Mouse (Mus musculus) kidney, embryonic 15.5 days (tissue): Measurements from ENCODE around the gene Itga11. TPM values are rescaled to one million over a fixed set of nuclear protein-coding genes. Genes with fewer than 3 reads are reported as not detected.

Source experiments
- ATAC-seq: fragments of 200-750 bp; cut with Nextera tagmentation; replicated peaks from 2 replicates; pipeline ENCODE4 v1.8.0; 2017; ENCODE audit warnings: moderate TSS enrichment; ENCODE audit not compliant: low FRiP score
- H3K27ac ChIP-seq: fragments of 300-500 bp; sonication (generic); 2 replicates; pipeline ENCODE4 v1.5.1; 2015; ENCODE audit warnings: mild to moderate bottlenecking, inconsistent platforms
- H3K27me3 ChIP-seq: fragments of 300-500 bp; sonication (generic); 2 replicates; pipeline ENCODE4 v1.6.1; 2015; ENCODE audit warnings: inconsistent platforms
- H3K36me3 ChIP-seq: fragments of 300-500 bp; sonication (generic); 2 replicates; pipeline ENCODE4 v1.6.1; 2015; ENCODE audit warnings: inconsistent platforms
- H3K4me1 ChIP-seq: fragments of 300-500 bp; sonication (generic); 2 replicates; pipeline ENCODE4 v1.6.1; 2015; ENCODE audit warnings: inconsistent platforms
- H3K4me2 ChIP-seq: fragments of 300-500 bp; sonication (generic); 2 replicates; pipeline ENCODE4 v1.6.1; 2015; ENCODE audit warnings: moderate library complexity, mild to moderate bottlenecking, inconsistent platforms
- H3K4me3 ChIP-seq: fragments of 300-500 bp; sonication (generic); replicated peaks from 2 replicates; pipeline ENCODE4 v1.5.1; 2015; ENCODE audit warnings: mild to moderate bottlenecking, inconsistent platforms
- H3K9ac ChIP-seq: fragments of 300-500 bp; sonication (generic); 2 replicates; pipeline ENCODE4 v1.6.1; 2015; ENCODE audit warnings: mild to moderate bottlenecking, inconsistent platforms
- H3K9me3 ChIP-seq: fragments of 300-500 bp; sonication (generic); replicated peaks from 2 replicates; pipeline ENCODE4 v1.6.1; 2016; ENCODE audit warnings: inconsistent platforms
- WGBS: fragments of 180-500 bp; shearing (Covaris S2); methylation state at CpG from one replicate; pipeline ENCODE4 v1.1.7; 2015; ENCODE audit warnings: mixed read lengths; 5-methylcytosine and 5-hydroxymethylcytosine counted together
- polyA plus RNA-seq: library from polyadenylated mRNA; unstranded; fragments of >200 nt; fragmentation: Nextera tagmentation; extraction: Ambion mirVana; gene quantifications from 2 replicates; pipeline ENCODE4 v1.2.1, GENCODE M21; 2015

The Itga11 gene
- polyA plus RNA-seq, 1 experiment from 2014 or later, result 1.2 TPM

- H3K27ac ChIP-seq, result no peak overlapping the region
- 0 out of 2 replicates have a peak, but pooled peaks cover 6% of the 10 kb centered on the region for H3K4me1 ChIP-seq
- H3K9me3 ChIP-seq, result no peaks in the 10 kb centered on the region
- no peak overlapping the region for H3K4me3 ChIP-seq
- no peaks in the 10 kb centered on the region for H3K36me3 ChIP-seq
- ATAC-seq, result no peak
- no peaks in the 10 kb centered on the region for H3K27me3 ChIP-seq
- H3K4me2 ChIP-seq, result no peak overlapping the region
- no peak overlapping the region for H3K9ac ChIP-seq
- WGBS, result 88% methylated on average over 5 of the region's 5 CpGs
Measured at GRCm38 (mm10) chr9:62694054-62694453, 16.4 kb downstream of the Itga11 start.

GRCm38 (mm10) chr9:62695210-62695609, 17.6 kb downstream of the Itga11 start:
- no peaks in the 10 kb centered on the region for H3K36me3 ChIP-seq
- H3K9me3 ChIP-seq, result no peaks in the 10 kb centered on the region
- H3K9ac ChIP-seq, result no peak overlapping the region
- 0 out of 2 replicates have a peak, but pooled peaks cover 6% of the 10 kb centered on the region for H3K4me1 ChIP-seq
- H3K27me3 ChIP-seq, result no peaks in the 10 kb centered on the region
- no peak overlapping the region for H3K4me2 ChIP-seq
- H3K27ac ChIP-seq, result no peak overlapping the region
- 78% methylated on average over 9 of the region's 9 CpGs for WGBS
- no peak overlapping the region for H3K4me3 ChIP-seq
- ATAC-seq, result no peak

- H3K9ac ChIP-seq, result no peak overlapping the region
- no peak overlapping the region for H3K4me3 ChIP-seq
- no peak overlapping the region for H3K27ac ChIP-seq
- 86% methylated on average over 4 of the region's 4 CpGs for WGBS
- H3K27me3 ChIP-seq, result no peaks in the 10 kb centered on the region
- 0 out of 2 replicates have a peak, but pooled peaks cover 6% of the 10 kb centered on the region for H3K4me1 ChIP-seq
- H3K9me3 ChIP-seq, result no peaks in the 10 kb centered on the region
- ATAC-seq, result no peak
- no peaks in the 10 kb centered on the region for H3K36me3 ChIP-seq
- H3K4me2 ChIP-seq, result no peak overlapping the region
Measured at GRCm38 (mm10) chr9:62696799-62697198, 19.2 kb downstream of the Itga11 start.

- no peak for ATAC-seq
Measured at GRCm38 (mm10) chr9:62707267-62707666, 29.6 kb downstream of the Itga11 start.

GRCm38 (mm10) chr9:62707870-62708269, 30.2 kb downstream of the Itga11 start:
- Histone ChIP-seq H3K27me3 (no peaks in the 10 kb centered on the region), H3K36me3 (no peaks in the 10 kb centered on the region), H3K4me3 (no peak overlapping the region), H3K27ac (no peak overlapping the region), H3K4me2 (no peak overlapping the region), H3K4me1 (peaks cover 18% of the 10 kb centered on the region), H3K9me3 (no peaks in the 10 kb centered on the region), H3K9ac (no peak overlapping the region)
- ATAC-seq, result no peak
- 14% methylated on average over 6 of the region's 6 CpGs for WGBS

More at GRCm38 (mm10) chr9:62707267-62707666, 29.6 kb downstream of the Itga11 start:
- no peak overlapping the region for H3K4me3 ChIP-seq
- peaks cover 15% of the 10 kb centered on the region for H3K4me1 ChIP-seq
- H3K9ac ChIP-seq, result no peak overlapping the region
- no peaks in the 10 kb centered on the region for H3K9me3 ChIP-seq
- H3K4me2 ChIP-seq, result no peak overlapping the region
- H3K27ac ChIP-seq, result no peak overlapping the region
- H3K36me3 ChIP-seq, result no peaks in the 10 kb centered on the region
- 89% methylated on average over 4 of the region's 4 CpGs for WGBS
- H3K27me3 ChIP-seq, result no peaks in the 10 kb centered on the region

- H3K9me3 ChIP-seq, result no peaks in the 10 kb centered on the region
- no peak for ATAC-seq
- H3K9ac ChIP-seq, result no peak overlapping the region
- H3K4me2 ChIP-seq, result no peak overlapping the region
- peaks cover 18% of the 10 kb centered on the region for H3K4me1 ChIP-seq
- H3K4me3 ChIP-seq, result no peak overlapping the region
- H3K27ac ChIP-seq, result no peak overlapping the region
- no peaks in the 10 kb centered on the region for H3K27me3 ChIP-seq
- WGBS, result 82% methylated on average over 5 of the region's 5 CpGs
- H3K36me3 ChIP-seq, result no peaks in the 10 kb centered on the region
Measured at GRCm38 (mm10) chr9:62709983-62710382, 32.4 kb downstream of the Itga11 start.

- WGBS, result 73% methylated on average over 6 of the region's 6 CpGs
- Histone ChIP-seq H3K36me3 (no peaks in the 10 kb centered on the region), H3K4me1 (peaks cover 18% of the 10 kb centered on the region), H3K4me2 (no peak overlapping the region), H3K27ac (no peak overlapping the region), H3K9me3 (no peaks in the 10 kb centered on the region), H3K27me3 (no peaks in the 10 kb centered on the region), H3K4me3 (no peak overlapping the region), H3K9ac (no peak overlapping the region)
- no peak for ATAC-seq
Measured at GRCm38 (mm10) chr9:62712374-62712773, 34.7 kb downstream of the Itga11 start.

- no peak overlapping the region for H3K9ac ChIP-seq
- no peaks in the 10 kb centered on the region for H3K36me3 ChIP-seq
- no peak overlapping the region for H3K4me3 ChIP-seq
- H3K27me3 ChIP-seq, result no peaks in the 10 kb centered on the region
- no peaks in the 10 kb centered on the region for H3K9me3 ChIP-seq
- peaks cover 19% of the 10 kb centered on the region for H3K4me1 ChIP-seq
- H3K4me2 ChIP-seq, result no peak overlapping the region
- 67% methylated on average over 8 of the region's 8 CpGs for WGBS
- ATAC-seq, result no peak
- no peak overlapping the region for H3K27ac ChIP-seq
Measured at GRCm38 (mm10) chr9:62713040-62713439, 35.4 kb downstream of the Itga11 start.

GRCm38 (mm10) chr9:62714336-62714735, 36.7 kb downstream of the Itga11 start:
- no peak for ATAC-seq
- WGBS, result 52% methylated on average over 3 of the region's 3 CpGs

GRCm38 (mm10) chr9:62717982-62718381, 40.4 kb downstream of the Itga11 start:
- WGBS, result 36% methylated on average over 8 of the region's 8 CpGs
- Histone ChIP-seq H3K4me1 (peaks cover 14% of the 10 kb centered on the region), H3K4me2 (peak overlapping the region; percentile 1; the same call in 1 of the 2 replicates), H3K27ac (no peak overlapping the region), H3K9ac (no peak overlapping the region), H3K9me3 (no peaks in the 10 kb centered on the region), H3K27me3 (peaks cover 3% of the 10 kb centered on the region; the same call in 1 of the 2 replicates), H3K4me3 (no peak overlapping the region), H3K36me3 (no peaks in the 10 kb centered on the region)
- no peak for ATAC-seq

More at GRCm38 (mm10) chr9:62714336-62714735, 36.7 kb downstream of the Itga11 start:
- Histone ChIP-seq H3K27ac (no peak overlapping the region), H3K4me2 (no peak overlapping the region), H3K36me3 (no peaks in the 10 kb centered on the region), H3K4me1 (peaks cover 17% of the 10 kb centered on the region), H3K9ac (no peak overlapping the region), H3K4me3 (no peak overlapping the region), H3K9me3 (no peaks in the 10 kb centered on the region), H3K27me3 (no peaks in the 10 kb centered on the region; the same call in 1 of the 2 replicates)

GRCm38 (mm10) chr9:62721791-62722190, 44.2 kb downstream of the Itga11 start:
- H3K4me2 ChIP-seq, result no peak overlapping the region
- 78% methylated on average over 2 of the region's 2 CpGs for WGBS
- no peak overlapping the region for H3K27ac ChIP-seq
- H3K36me3 ChIP-seq, result no peaks in the 10 kb centered on the region
- no peak overlapping the region for H3K9ac ChIP-seq
- H3K27me3 ChIP-seq, result peaks cover 3% of the 10 kb centered on the region; the same call in 1 of the 2 replicates
- H3K4me1 ChIP-seq, result peaks cover 19% of the 10 kb centered on the region
- H3K9me3 ChIP-seq, result no peaks in the 10 kb centered on the region
- ATAC-seq, result no peak
- no peak overlapping the region for H3K4me3 ChIP-seq

GRCm38 (mm10) chr9:62722716-62723115, 45.1 kb downstream of the Itga11 start:
- WGBS, result 63% methylated on average over 6 of the region's 6 CpGs
- Histone ChIP-seq H3K36me3 (no peaks in the 10 kb centered on the region), H3K9me3 (no peaks in the 10 kb centered on the region), H3K4me1 (peaks cover 16% of the 10 kb centered on the region), H3K9ac (no peak overlapping the region), H3K27me3 (peaks cover 3% of the 10 kb centered on the region; the same call in 1 of the 2 replicates), H3K4me2 (no peak overlapping the region), H3K4me3 (no peak overlapping the region), H3K27ac (no peak overlapping the region)
- no peak for ATAC-seq

GRCm38 (mm10) chr9:62724175-62724574, 46.5 kb downstream of the Itga11 start:
- no peak overlapping the region for H3K4me2 ChIP-seq
- no peak for ATAC-seq
- H3K9me3 ChIP-seq, result no peaks in the 10 kb centered on the region
- H3K4me3 ChIP-seq, result no peak overlapping the region
- 0 out of 2 replicates have a peak, but pooled peaks cover 5% of the 10 kb centered on the region for H3K4me1 ChIP-seq
- H3K27me3 ChIP-seq, result peaks cover 3% of the 10 kb centered on the region; the same call in 1 of the 2 replicates
- no peak overlapping the region for H3K9ac ChIP-seq
- 84% methylated on average over 9 of the region's 9 CpGs for WGBS
- no peak overlapping the region for H3K27ac ChIP-seq
- H3K36me3 ChIP-seq, result no peaks in the 10 kb centered on the region
